Mouse (Mus musculus) thymus, adult 2 months (tissue): ENCODE results near the gene Akt1s1. TPM values are rescaled to one million over a fixed set of nuclear protein-coding genes. Genes with fewer than 3 reads are reported as not detected.
A peak's percentile ranks its signal among the peaks of the same experiment; 100 is the strongest.

ENCODE experiments used
- DNase-seq: peaks from one replicate; pipeline ENCODE4 v3.0.0; 2021
- H3K27ac ChIP-seq: fragments of 200-500 bp; 2 replicates; pipeline ENCODE4 v1.5.1; 2012; ENCODE audit warnings: low read length, control low read depth; ENCODE audit not compliant: control insufficient read depth, insufficient read depth
- H3K27me3 ChIP-seq: fragments of 200-500 bp; 2 replicates; pipeline ENCODE4 v1.6.1; 2012; ENCODE audit warnings: mild to moderate bottlenecking, low read length, moderate library complexity, mixed read lengths; ENCODE audit not compliant: control insufficient read depth, insufficient read depth
- H3K36me3 ChIP-seq: fragments of 200-500 bp; 2 replicates; pipeline ENCODE4 v1.6.1; 2012; ENCODE audit warnings: mild to moderate bottlenecking, low read length, moderate library complexity; ENCODE audit not compliant: control insufficient read depth, insufficient read depth
- H3K4me1 ChIP-seq: fragments of 200-500 bp; replicated peaks from 2 replicates; pipeline ENCODE4 v1.6.1; 2012; ENCODE audit warnings: low read length; ENCODE audit not compliant: control insufficient read depth, insufficient read depth
- H3K4me3 ChIP-seq: fragments of 200-500 bp; 2 replicates; pipeline ENCODE4 v1.5.1; 2012; ENCODE audit warnings: mild to moderate bottlenecking, low read length, control low read depth, moderate library complexity; ENCODE audit not compliant: control insufficient read depth, insufficient read depth
- CTCF ChIP-seq: fragments of 200-500 bp; IDR thresholded peaks from 2 replicates; pipeline ENCODE4 v1.5.1; 2012; ENCODE audit warnings: mild to moderate bottlenecking, control low read depth, low read length, moderate library complexity, borderline replicate concordance; ENCODE audit not compliant: control insufficient read depth, poor library complexity, insufficient read depth; ENCODE audit errors: extremely low read depth
- POLR2A ChIP-seq: fragments of 200-500 bp; IDR thresholded peaks from 2 replicates; pipeline ENCODE4 v1.6.1; 2012; ENCODE audit warnings: mild to moderate bottlenecking, low read length, control low read depth, moderate library complexity; ENCODE audit not compliant: control insufficient read depth, poor library complexity, insufficient read depth; ENCODE audit errors: extremely low read depth
- WGBS: fragments of 180-500 bp; shearing (Covaris S2); methylation state at CpG from one replicate; pipeline ENCODE4 v1.1.7; 2018; 5-methylcytosine and 5-hydroxymethylcytosine counted together
- polyA plus RNA-seq: library from polyadenylated mRNA; depleted of rRNA; stranded (reverse); fragments of >200 nt; gene quantifications from 2 replicates; pipeline ENCODE4 v1.2.3, GENCODE M21; 2012; rRNA removed

The Akt1s1 gene
- polyA plus RNA-seq: 91.4 and 120 TPM in 2 replicates

- Histone ChIP-seq H3K4me1 (peaks cover 21% of the 10 kb centered on the region), H3K27ac (peak within 1 kb of the TSS; percentile 88), H3K27me3 (no peaks in the 10 kb centered on the region), H3K4me3 (peak within 1 kb of the TSS; percentile 79), H3K36me3 (peaks cover 14% of the 10 kb centered on the region)
- WGBS: under 1% methylated on average over 54 of the region's 54 CpGs
- DNase-seq: peak; percentile 98
- TF ChIP-seq POLR2A (no peak), CTCF (peak; percentile 46; the same call in 1 of the 2 replicates)
Observed at GRCm38 (mm10) chr7:44848561-44849415, at the start of gene Akt1s1, which contains the start of gene Tbc1d17. Akt1s1 (plus strand) TSS chr7:44848991. Tbc1d17 (minus strand) TSS chr7:44849079.

- TF ChIP-seq POLR2A (no peak), CTCF (no peak)
- no peak for DNase-seq
- Histone ChIP-seq H3K4me1 (no peaks in the 10 kb centered on the region), H3K36me3 (no peaks in the 10 kb centered on the region), H3K27ac (no peak overlapping the region), H3K27me3 (no peaks in the 10 kb centered on the region), H3K4me3 (no peak overlapping the region)
- 58% methylated on average over 2 of the region's 2 CpGs for WGBS
Observed at GRCm38 (mm10) chr7:44808927-44809326, 39.9 kb upstream of the Akt1s1 start.

- no peak overlapping the region for H3K4me3 ChIP-seq
- H3K27ac ChIP-seq: no peak overlapping the region
- DNase-seq: no peak
- no peaks in the 10 kb centered on the region for H3K27me3 ChIP-seq
- WGBS: 96% methylated on average over 3 of the region's 3 CpGs
- no peaks in the 10 kb centered on the region for H3K4me1 ChIP-seq
- TF ChIP-seq CTCF (no peak), POLR2A (no peak)
- no peaks in the 10 kb centered on the region for H3K36me3 ChIP-seq
Observed at GRCm38 (mm10) chr7:44809466-44809865, 39.3 kb upstream of the Akt1s1 start.

- H3K4me1 ChIP-seq: peaks cover 4% of the 10 kb centered on the region
- TF ChIP-seq CTCF: no peak
- no peak for TF ChIP-seq POLR2A
- DNase-seq: no peak
- H3K36me3 ChIP-seq: no peaks in the 10 kb centered on the region
- no peaks in the 10 kb centered on the region for H3K27me3 ChIP-seq
- whole genome bisulfite sequencing: 82% methylated on average over 4 of the region's 4 CpGs
- H3K4me3 ChIP-seq: no peak overlapping the region
- H3K27ac ChIP-seq: no peak overlapping the region
Observed at GRCm38 (mm10) chr7:44810365-44810764, 38.4 kb upstream of the Akt1s1 start.

- no peak overlapping the region for H3K4me3 ChIP-seq
- H3K36me3 ChIP-seq: no peaks in the 10 kb centered on the region
- no peaks in the 10 kb centered on the region for H3K27me3 ChIP-seq
- no peak overlapping the region for H3K27ac ChIP-seq
- DNase-seq: no peak
- WGBS: 94% methylated on average over 7 of the region's 7 CpGs
- TF ChIP-seq POLR2A (no peak), CTCF (no peak)
- H3K4me1 ChIP-seq: peaks cover 4% of the 10 kb centered on the region
Observed at GRCm38 (mm10) chr7:44810819-44811557, 37.8 kb upstream of the Akt1s1 start.

- DNase-seq: no peak
- no peak overlapping the region for H3K4me3 ChIP-seq
- no peak for TF ChIP-seq CTCF
- H3K27me3 ChIP-seq: no peaks in the 10 kb centered on the region
- WGBS: 97% methylated on average over 20 of the region's 20 CpGs
- no peaks in the 10 kb centered on the region for H3K36me3 ChIP-seq
- no peak overlapping the region for H3K27ac ChIP-seq
- H3K4me1 ChIP-seq: peaks cover 10% of the 10 kb centered on the region
Observed at GRCm38 (mm10) chr7:44812651-44813325, 36.0 kb upstream of the Akt1s1 start.
